Mouse (Mus musculus) ES-E14 (cell line): ENCODE data around the gene Arpc1b. TPM values are rescaled to one million over a fixed set of nuclear protein-coding genes. Genes with fewer than 3 reads are reported as not detected.

ENCODE experiments used
- DNase-seq: peaks from one replicate; pipeline ENCODE4 v3.0.0-alpha.2; 2013; ENCODE audit warnings: low read depth, low spot score
- H3K27ac ChIP-seq: 2 replicates; pipeline ENCODE4 v1.5.1; 2012; ENCODE audit warnings: low read depth, mild to moderate bottlenecking, low read length, moderate library complexity, mixed read lengths; ENCODE audit not compliant: poor library complexity, insufficient read depth, severe bottlenecking
- H3K36me3 ChIP-seq: 2 replicates; pipeline ENCODE4 v1.6.1; 2012; ENCODE audit warnings: mild to moderate bottlenecking, low read length, moderate library complexity, mixed read lengths; ENCODE audit not compliant: control insufficient read depth, poor library complexity, insufficient read depth, severe bottlenecking
- H3K4me1 ChIP-seq, 2 experiments: fragments of 150-350 bp in 1 of 2; sonication (generic) in 1 of 2; 2 replicates each; pipeline ENCODE4 v1.6.1; 2012; ENCODE audit warnings: low read length in 2 of 2, mild to moderate bottlenecking in 1 of 2, mixed read lengths in 1 of 2; ENCODE audit not compliant: control insufficient read depth in 2 of 2, insufficient read depth in 2 of 2, poor library complexity in 1 of 2
- H3K4me3 ChIP-seq, 2 experiments: fragments of 150-350 bp in 1 of 2; sonication (generic) in 1 of 2; 2 replicates each; pipeline ENCODE4 v1.5.1; 2012; ENCODE audit warnings: low read length in 2 of 2, low read depth in 1 of 2, mild to moderate bottlenecking in 1 of 2, mixed read lengths in 1 of 2; ENCODE audit not compliant: insufficient read depth in 1 of 2, poor library complexity in 1 of 2, severe bottlenecking in 1 of 2
- H3K9ac ChIP-seq: 2 replicates; pipeline ENCODE4 v1.6.1; 2012; ENCODE audit warnings: low read depth, mild to moderate bottlenecking, low read length, mixed read lengths; ENCODE audit not compliant: poor library complexity, insufficient read depth, severe bottlenecking
- H3K9me3 ChIP-seq: fragments of 150-350 bp; sonication (generic); 2 replicates; pipeline ENCODE4 v1.6.1; 2012; ENCODE audit warnings: low read depth, mild to moderate bottlenecking, low read length; ENCODE audit not compliant: control insufficient read depth, insufficient read depth
- CHD2 ChIP-seq: IDR thresholded peaks from 2 replicates; pipeline ENCODE4 v1.6.1; 2014; ENCODE audit warnings: mild to moderate bottlenecking, low read depth, low read length, inconsistent platforms
- HCFC1 ChIP-seq: IDR thresholded peaks from 2 replicates; pipeline ENCODE4 v1.6.1; 2012; ENCODE audit warnings: low read length, inconsistent platforms, borderline replicate concordance; ENCODE audit not compliant: insufficient read depth
- MAFK ChIP-seq: IDR thresholded peaks from 2 replicates; pipeline ENCODE4 v1.6.1; 2014; ENCODE audit warnings: mild to moderate bottlenecking, low read depth, low read length, inconsistent platforms; ENCODE audit not compliant: insufficient read depth
- ZC3H11A ChIP-seq: IDR thresholded peaks from 2 replicates; pipeline ENCODE4 v1.6.1; 2012; ENCODE audit warnings: low read depth, mild to moderate bottlenecking, inconsistent platforms, low read length, borderline replicate concordance
- ZNF384 ChIP-seq: IDR thresholded peaks from 2 replicates; pipeline ENCODE4 v1.6.1; 2012; ENCODE audit warnings: low read depth, low read length, inconsistent platforms
- in situ Hi-C, 2 experiments: fragments of 600-800 bp; cut with MboI; formaldehyde crosslinking; loops; one replicate each; pipeline ENCODE4 v1.15.1; 2025; ENCODE audit warnings: low sequenced_read_pairs in 2 of 2, inconsistent platforms in 1 of 2; ENCODE audit not compliant: unreplicated experiment in 2 of 2
- total RNA-seq: library from RNA; depleted of rRNA; stranded (reverse); fragments of 300-350 nt; gene quantifications from 2 replicates; pipeline ENCODE4 v1.2.3, GENCODE M21; 2012; rRNA removed

Arpc1b gene
- total RNA-seq: 185 and 249 TPM in 2 replicates

DNA sequence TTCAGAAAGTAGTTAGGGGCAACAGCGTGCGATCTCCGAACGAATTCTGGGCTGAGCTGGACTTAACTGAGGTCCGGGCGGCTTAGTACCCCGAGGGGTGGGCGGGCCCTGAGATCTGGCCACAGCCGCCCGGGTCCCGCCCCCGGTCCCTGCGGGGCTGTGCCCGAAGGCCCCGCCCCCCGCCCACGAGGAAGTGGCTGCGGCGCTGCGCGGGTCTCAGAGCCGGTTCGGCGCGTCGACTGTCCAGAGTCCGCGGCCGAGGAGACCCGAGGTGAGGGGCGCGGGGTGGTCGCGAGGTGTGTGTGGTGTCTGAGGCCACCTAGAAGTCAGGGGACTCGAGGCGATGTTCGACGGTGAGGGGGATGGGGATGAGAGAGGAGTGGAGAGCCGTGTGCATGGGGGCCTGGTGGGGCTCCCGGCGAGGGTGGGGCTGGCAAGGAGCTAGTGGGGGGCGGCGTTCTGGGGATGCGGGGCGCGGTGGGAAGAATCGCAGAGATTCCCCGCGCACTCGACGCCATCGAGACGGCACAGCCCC is at the start of gene Arpc1b:
TSS of gene Arpc1b (plus strand) at position 145 of the 535 bp plus-strand sequence.
- in situ Hi-C loops: no loop called here
- H3K36me3 ChIP-seq: peaks cover under 1% of the 10 kb centered on the region
- no peaks in the 10 kb centered on the region for H3K9me3 ChIP-seq
- peak within 1 kb of the TSS; percentile 78 for H3K9ac ChIP-seq
- H3K4me1 ChIP-seq: peaks cover 2 to 9% of the 10 kb centered on the region in 2 experiments; a peak in 3 of 4 replicates
- DNase-seq: peak; percentile 69
- H3K27ac ChIP-seq: no peak within 1 kb of the TSS
- TF ChIP-seq MAFK: no peak
- no peak for TF ChIP-seq CHD2
- TF ChIP-seq ZC3H11A: no peak
- no peak; the same call in 1 of the 2 replicates for TF ChIP-seq HCFC1
- no peak for TF ChIP-seq ZNF384
- peak within 1 kb of the TSS; percentile 81 to 91 for H3K4me3 ChIP-seq

DNA sequence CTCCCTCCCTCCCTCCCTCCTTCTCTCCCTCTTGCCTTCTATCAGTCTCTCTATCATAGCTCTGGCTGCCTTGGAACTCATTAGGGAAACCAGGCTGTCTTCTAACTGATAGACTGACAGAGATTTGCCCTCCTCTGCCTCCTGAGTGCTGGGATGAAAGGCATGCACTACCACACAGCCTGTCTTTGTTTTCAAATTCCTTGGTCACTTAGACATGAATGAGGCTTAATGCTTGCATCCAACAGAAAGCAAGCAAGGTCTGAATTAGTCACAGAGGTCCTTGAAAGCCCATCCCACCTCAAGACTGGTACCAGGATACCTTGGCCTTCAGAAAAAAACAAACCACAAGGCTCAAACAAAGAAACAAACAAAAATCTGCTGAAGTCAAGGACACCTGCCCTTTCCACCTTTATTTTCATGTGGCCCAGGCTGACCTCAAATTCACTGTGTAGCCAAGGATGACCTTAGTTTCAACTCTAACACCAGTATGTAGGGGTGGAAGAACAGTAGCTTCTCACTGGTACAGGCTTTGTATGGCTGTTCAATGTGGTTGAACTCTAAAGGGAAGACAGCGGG is 49.2 kb upstream of the Arpc1b start:
- Histone ChIP-seq H3K9me3 (no peaks in the 10 kb centered on the region), H3K36me3 (no peaks in the 10 kb centered on the region), H3K27ac (no peak overlapping the region; the same call in 1 of the 2 replicates), H3K4me1 (peaks cover 0 to 9% of the 10 kb centered on the region in 2 experiments; a peak in 1 of 4 replicates), H3K9ac (no peak overlapping the region), H3K4me3 (no peak overlapping the region)
- in situ Hi-C loops: no loop called here
- DNase-seq: no peak
- TF ChIP-seq MAFK (no peak), HCFC1 (no peak), ZNF384 (no peak), CHD2 (no peak), ZC3H11A (no peak)

DNA sequence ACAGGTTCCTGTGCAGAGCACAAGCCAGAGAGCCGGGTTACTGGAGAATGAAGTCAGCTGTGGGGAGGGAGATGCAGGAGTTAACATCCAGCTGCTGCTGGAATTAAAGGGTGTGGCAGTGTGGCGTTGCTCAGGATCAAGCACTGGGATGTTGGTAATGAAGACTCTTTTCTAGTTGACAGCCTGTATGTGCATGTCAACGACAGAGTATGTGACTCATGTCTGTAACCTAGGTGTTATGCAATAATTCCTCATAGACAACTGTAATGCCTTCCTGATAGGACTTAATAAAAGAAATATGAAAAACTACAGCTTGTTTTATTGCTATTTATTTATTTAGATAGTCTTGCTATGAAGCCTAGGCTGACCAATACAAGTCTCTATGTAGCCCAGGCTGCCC is 45.2 kb upstream of the Arpc1b start:
- TF ChIP-seq HCFC1: no peak
- no peak for DNase-seq
- H3K36me3 ChIP-seq: no peaks in the 10 kb centered on the region
- in situ Hi-C loops: no loop called here
- no peak overlapping the region for H3K27ac ChIP-seq
- H3K9me3 ChIP-seq: no peaks in the 10 kb centered on the region
- no peak overlapping the region for H3K9ac ChIP-seq
- H3K4me3 ChIP-seq: no peak overlapping the region
- peaks cover 0 to 9% of the 10 kb centered on the region in 2 experiments; a peak in 1 of 4 replicates for H3K4me1 ChIP-seq

DNA sequence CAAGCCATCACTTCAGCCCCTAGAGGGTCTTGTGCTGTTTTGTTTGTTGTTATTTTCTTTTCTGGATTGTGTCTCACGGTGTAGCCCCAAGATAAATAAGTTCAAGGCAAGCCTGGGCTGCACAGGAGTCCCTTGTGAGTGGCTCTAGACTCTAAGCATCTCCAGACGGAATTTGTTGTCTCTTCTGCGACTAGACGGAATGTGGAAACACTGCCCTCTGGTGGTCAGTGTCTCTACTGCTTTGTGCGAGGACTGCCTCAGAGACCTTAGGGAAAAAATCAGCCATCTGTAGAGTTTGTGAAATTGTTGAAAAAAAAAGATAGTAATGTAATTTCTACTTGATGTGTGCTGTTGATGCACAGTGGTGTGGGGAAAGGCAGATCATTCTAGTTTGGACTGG is 44.3 kb upstream of the Arpc1b start:
- Histone ChIP-seq H3K4me1 (peaks cover 0 to 9% of the 10 kb centered on the region in 2 experiments; a peak in 1 of 4 replicates), H3K4me3 (no peak overlapping the region), H3K9me3 (no peaks in the 10 kb centered on the region), H3K27ac (no peak overlapping the region), H3K9ac (no peak overlapping the region), H3K36me3 (no peaks in the 10 kb centered on the region)
- DNase-seq: peak; percentile 84
- TF ChIP-seq ZC3H11A: peak; percentile 49; the same call in 1 of the 2 replicates
- TF ChIP-seq ZNF384: no peak
- no peak for TF ChIP-seq CHD2
- no peak for TF ChIP-seq MAFK
- in situ Hi-C loops: loop anchor here in 1 of 2 experiments (5.0 kb wide), 1 partner anchor 67 kb away; no protein-coding TSS in a partner anchor
